Mouse (Mus musculus) kidney, postnatal 0 days (tissue): Measurements from ENCODE around the gene Wsb2. TPM values are rescaled to one million over a fixed set of nuclear protein-coding genes. Genes with fewer than 3 reads are reported as not detected.

Experiments used
- ATAC-seq: fragments of 200-750 bp; cut with Nextera tagmentation; replicated peaks from 2 replicates; pipeline ENCODE4 v1.8.0; 2017; ENCODE audit warnings: low read depth, moderate number of reproducible peaks, moderate TSS enrichment, moderate library complexity; ENCODE audit not compliant: low FRiP score
- DNase-seq: peaks from one replicate; pipeline ENCODE4 v3.0.0-alpha.2; 2016; ENCODE audit warnings: low spot score
- H3K27ac ChIP-seq: fragments of 300-500 bp; sonication (generic); 2 replicates; pipeline ENCODE4 v1.5.1; 2014; ENCODE audit warnings: mild to moderate bottlenecking
- H3K27me3 ChIP-seq: fragments of 300-500 bp; sonication (generic); 2 replicates; pipeline ENCODE4 v1.6.1; 2014; ENCODE audit warnings: low read length, mixed read lengths; ENCODE audit not compliant: insufficient read depth
- H3K36me3 ChIP-seq: fragments of 300-500 bp; sonication (generic); 2 replicates; pipeline ENCODE4 v1.6.1; 2014; ENCODE audit warnings: low read length, mixed read lengths; ENCODE audit not compliant: insufficient read depth
- H3K4me1 ChIP-seq: fragments of 300-500 bp; sonication (generic); replicated peaks from 2 replicates; pipeline ENCODE4 v1.6.1; 2014; ENCODE audit warnings: antibody characterized with exemption, low read length, mixed read lengths; ENCODE audit not compliant: insufficient read depth
- H3K4me2 ChIP-seq: fragments of 300-500 bp; sonication (generic); 2 replicates; pipeline ENCODE4 v1.6.1; 2014; ENCODE audit warnings: mild to moderate bottlenecking, low read length, moderate library complexity, mixed read lengths
- H3K4me3 ChIP-seq: fragments of 300-500 bp; sonication (generic); replicated peaks from 2 replicates; pipeline ENCODE4 v1.5.1; 2014; ENCODE audit warnings: low read depth, low read length
- H3K9ac ChIP-seq: fragments of 300-500 bp; sonication (generic); 2 replicates; pipeline ENCODE4 v1.6.1; 2014; ENCODE audit warnings: low read depth, low read length
- H3K9me3 ChIP-seq: fragments of 300-500 bp; sonication (generic); replicated peaks from 2 replicates; pipeline ENCODE4 v1.6.1; 2016; ENCODE audit warnings: low read length, inconsistent platforms, mixed read lengths
- CTCF ChIP-seq: IDR thresholded peaks from 2 replicates; pipeline ENCODE4 v1.5.1; 2016; ENCODE audit warnings: antibody characterized with exemption, low read depth, mild to moderate bottlenecking, moderate library complexity
- WGBS: fragments of 180-500 bp; shearing (Covaris S2); extraction: QIAGEN DNeasy Blood & Tissue Kit; methylation state at CpG from one replicate; pipeline ENCODE4 v1.1.7; 2014; 5-methylcytosine and 5-hydroxymethylcytosine counted together
- polyA plus RNA-seq: library from polyadenylated mRNA; unstranded; fragments of >200 nt; fragmentation: Nextera tagmentation; extraction: Ambion mirVana; gene quantifications from 2 replicates; pipeline ENCODE4 v1.2.1, GENCODE M21; 2015

Wsb2 gene
- polyA plus RNA-seq, 1 experiment from 2014 or later: 89.3 TPM

DNA sequence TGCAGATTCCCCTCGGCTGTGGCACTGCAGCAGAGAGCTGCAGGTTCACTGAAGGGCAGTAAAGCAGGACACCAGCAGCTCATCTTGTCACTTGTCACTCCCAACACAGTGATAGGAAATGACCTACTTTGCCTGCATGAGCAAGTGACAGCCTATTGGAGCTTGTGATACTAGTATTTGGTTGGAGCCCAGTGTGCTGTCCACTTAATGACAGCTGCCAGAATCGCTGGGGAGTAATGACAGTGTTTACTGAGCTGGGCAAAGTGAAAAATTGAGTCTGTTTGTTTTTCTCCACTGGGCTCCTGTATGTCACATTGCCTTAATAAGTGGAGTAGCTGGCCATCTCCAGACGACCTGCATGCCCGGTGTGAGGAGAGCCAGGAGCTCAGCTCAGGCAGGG is 23.1 kb downstream of the Wsb2 start:
- 66% methylated on average over 4 of the region's 4 CpGs for WGBS
- Histone ChIP-seq H3K9ac (no peak overlapping the region), H3K9me3 (no peaks in the 10 kb centered on the region), H3K4me1 (no peaks in the 10 kb centered on the region), H3K27me3 (no peaks in the 10 kb centered on the region), H3K4me3 (no peak overlapping the region), H3K4me2 (no peak overlapping the region), H3K27ac (no peak overlapping the region), H3K36me3 (peaks cover 66% of the 10 kb centered on the region)
- DNase-seq: no peak
- no peak for ATAC-seq
- TF ChIP-seq CTCF: no peak

DNA sequence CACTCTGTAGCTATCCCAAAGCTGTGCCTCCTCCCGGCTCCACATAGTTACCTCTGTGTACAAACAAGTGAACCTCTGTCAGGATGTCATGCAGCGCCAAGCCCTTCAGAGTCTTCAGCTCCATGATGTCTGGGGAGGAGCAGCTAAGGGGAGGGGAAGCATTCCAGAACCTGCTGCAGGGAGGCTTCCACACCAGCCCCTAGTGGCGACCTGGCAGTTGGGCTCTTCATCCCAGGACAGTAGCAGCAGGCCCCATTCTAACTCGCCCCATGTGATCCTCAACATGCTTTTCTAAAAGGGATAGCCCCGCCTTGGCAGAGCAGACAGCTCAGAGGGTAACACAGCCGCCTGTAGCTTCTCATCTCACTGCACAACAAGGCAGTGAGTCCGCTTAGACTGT is 24.7 kb downstream of the Wsb2 start:
- no peaks in the 10 kb centered on the region for H3K9me3 ChIP-seq
- H3K27me3 ChIP-seq: no peaks in the 10 kb centered on the region
- H3K36me3 ChIP-seq: peaks cover 58% of the 10 kb centered on the region
- WGBS: 83% methylated on average over 7 of the region's 7 CpGs
- no peak overlapping the region for H3K9ac ChIP-seq
- H3K4me1 ChIP-seq: no peaks in the 10 kb centered on the region
- no peak for DNase-seq
- ATAC-seq: no peak
- H3K4me3 ChIP-seq: no peak overlapping the region
- TF ChIP-seq CTCF: no peak; the same call in 1 of the 2 replicates
- no peak overlapping the region for H3K4me2 ChIP-seq
- H3K27ac ChIP-seq: no peak overlapping the region

DNA sequence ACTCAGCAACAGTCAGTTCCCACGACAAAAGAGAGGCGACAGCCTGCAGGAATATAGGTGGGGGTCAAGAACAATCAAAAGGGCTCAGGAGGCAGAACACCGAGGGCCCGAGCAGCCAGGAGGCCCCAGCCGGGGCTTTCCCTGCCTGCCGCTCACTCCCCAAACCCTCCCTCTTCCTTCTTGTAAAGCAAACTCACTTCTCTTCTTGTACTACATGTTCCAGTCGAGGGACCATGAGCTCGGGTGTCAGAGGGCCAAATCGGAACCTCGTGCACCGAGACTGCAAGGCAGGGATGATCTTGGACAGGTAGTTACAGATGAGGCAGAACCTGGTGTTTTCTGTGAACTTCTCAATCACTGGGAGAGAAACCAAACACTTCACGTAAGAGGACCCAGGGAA is 26.1 kb downstream of the Wsb2 start:
- Histone ChIP-seq H3K4me3 (no peak overlapping the region), H3K4me1 (peaks cover 6% of the 10 kb centered on the region; the same call in 1 of the 2 replicates), H3K27ac (no peak overlapping the region), H3K4me2 (no peak overlapping the region), H3K36me3 (peaks cover 54% of the 10 kb centered on the region), H3K9ac (no peak overlapping the region), H3K27me3 (no peaks in the 10 kb centered on the region), H3K9me3 (no peaks in the 10 kb centered on the region)
- no peak for TF ChIP-seq CTCF
- 57% methylated on average over 12 of the region's 12 CpGs for WGBS
- no peak for ATAC-seq
- no peak for DNase-seq

DNA sequence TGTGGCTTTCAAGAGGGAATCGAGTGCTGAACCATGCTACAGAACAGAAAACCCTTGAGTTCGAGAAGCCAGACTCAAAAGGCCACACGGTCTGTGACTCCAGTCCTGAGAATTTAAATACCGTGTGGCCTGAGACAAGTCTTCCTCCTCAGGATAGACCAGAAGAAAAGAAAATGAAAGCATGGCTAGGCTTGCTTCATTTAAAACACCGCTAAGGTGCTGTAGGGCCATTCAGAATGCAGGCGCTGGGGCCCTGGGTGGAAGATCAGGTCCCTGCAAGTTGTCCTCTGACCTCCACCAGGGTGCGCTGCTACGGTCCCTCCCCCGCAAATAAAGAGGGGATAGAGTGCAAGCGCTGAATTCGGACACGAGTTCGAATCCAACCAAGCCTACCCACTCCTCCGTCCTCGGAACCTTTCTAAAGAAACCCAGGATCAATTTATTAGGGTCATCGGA is 31.2 kb downstream of the Wsb2 start:
- Histone ChIP-seq H3K4me3 (peak overlapping the region; percentile 59), H3K4me2 (peak overlapping the region; percentile 69), H3K27me3 (no peaks in the 10 kb centered on the region), H3K36me3 (peaks cover 16% of the 10 kb centered on the region; the same call in 1 of the 2 replicates), H3K27ac (peak overlapping the region; percentile 58; the same call in 1 of the 2 replicates), H3K4me1 (peaks cover 7% of the 10 kb centered on the region; the same call in 1 of the 2 replicates), H3K9me3 (0 out of 2 replicates have a peak, but pooled peaks cover 3% of the 10 kb centered on the region), H3K9ac (peak overlapping the region; percentile 84)
- DNase-seq: peak; percentile 61
- ATAC-seq: peak; percentile 37; the same call in 1 of the 2 replicates
- 8% methylated on average over 16 of the region's 16 CpGs for WGBS
- TF ChIP-seq CTCF: peak; percentile 62

DNA sequence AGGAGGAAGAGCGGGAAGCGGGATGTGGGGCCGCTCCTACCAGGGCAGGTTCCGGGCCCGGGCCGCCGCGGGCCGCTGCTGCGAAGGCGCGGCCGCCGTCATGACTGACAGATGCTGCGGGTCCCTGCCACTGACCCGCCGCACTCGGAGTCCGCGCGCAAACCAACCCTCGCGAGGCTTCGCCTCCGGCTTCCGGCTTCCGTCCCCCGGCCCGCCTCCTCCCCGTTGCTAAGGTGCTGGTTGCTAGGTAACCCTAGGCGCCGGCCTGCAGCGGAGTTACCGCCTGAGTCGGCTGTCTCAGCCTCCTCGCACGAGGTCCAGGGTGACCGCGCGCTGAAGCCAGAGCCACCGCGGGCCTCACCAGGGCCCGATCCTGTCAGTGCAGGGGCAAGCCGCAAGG is 31.8 kb downstream of the Wsb2 start, which contains the start of gene Rfc5:
Rfc5 (minus strand) TSS at position 171 of the 400 bp plus-strand sequence.
- peaks cover 7% of the 10 kb centered on the region; the same call in 1 of the 2 replicates for H3K4me1 ChIP-seq
- under 1% methylated on average over 44 of the region's 44 CpGs for WGBS

DNA sequence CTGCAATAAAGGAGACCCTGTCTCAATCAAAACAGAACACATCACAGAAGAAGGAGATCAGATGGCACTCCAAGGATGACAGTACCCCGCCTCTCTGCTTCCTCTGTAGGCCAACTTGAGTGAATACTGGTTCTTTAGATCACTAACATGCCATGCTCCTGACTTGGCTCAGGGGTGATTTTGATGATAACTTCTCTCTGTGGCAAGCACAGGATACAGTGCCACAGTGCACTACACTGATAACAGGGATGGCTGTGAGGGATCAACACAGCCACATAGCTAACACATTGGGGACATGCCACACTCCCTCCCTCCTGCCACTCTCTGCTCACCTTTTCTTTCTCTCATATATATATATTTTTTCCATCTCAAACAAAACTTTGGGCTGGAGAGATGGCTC is 33.8 kb downstream of the Wsb2 start:
- H3K4me3 ChIP-seq: no peak overlapping the region
- no peak overlapping the region for H3K4me2 ChIP-seq
- DNase-seq (no peak), ATAC-seq (no peak)
- no peak overlapping the region for H3K9ac ChIP-seq
- WGBS: 96% methylated on average over 1 of the region's 1 CpGs
- no peak for TF ChIP-seq CTCF
- H3K4me1 ChIP-seq: peaks cover 7% of the 10 kb centered on the region; the same call in 1 of the 2 replicates
- H3K27me3 ChIP-seq: no peaks in the 10 kb centered on the region
- 0 out of 2 replicates have a peak, but pooled peaks cover under 1% of the 10 kb centered on the region for H3K36me3 ChIP-seq
- H3K9me3 ChIP-seq: 0 out of 2 replicates have a peak, but pooled peaks cover 3% of the 10 kb centered on the region
- H3K27ac ChIP-seq: no peak overlapping the region

More for the DNA sequence above, 31.8 kb downstream of the Wsb2 start, which contains the start of gene Rfc5:
- Histone ChIP-seq H3K36me3 (peaks cover 16% of the 10 kb centered on the region; the same call in 1 of the 2 replicates), H3K4me2 (peak within 1 kb of the TSS; percentile 69), H3K27ac (peak within 1 kb of the TSS; percentile 58; the same call in 1 of the 2 replicates), H3K4me3 (peak within 1 kb of the TSS; percentile 59), H3K9me3 (0 out of 2 replicates have a peak, but pooled peaks cover 3% of the 10 kb centered on the region), H3K9ac (peak within 1 kb of the TSS; percentile 84), H3K27me3 (no peaks in the 10 kb centered on the region)
- ATAC-seq (peak; percentile 97), DNase-seq (peak; percentile 98)
- TF ChIP-seq CTCF: no peak

DNA sequence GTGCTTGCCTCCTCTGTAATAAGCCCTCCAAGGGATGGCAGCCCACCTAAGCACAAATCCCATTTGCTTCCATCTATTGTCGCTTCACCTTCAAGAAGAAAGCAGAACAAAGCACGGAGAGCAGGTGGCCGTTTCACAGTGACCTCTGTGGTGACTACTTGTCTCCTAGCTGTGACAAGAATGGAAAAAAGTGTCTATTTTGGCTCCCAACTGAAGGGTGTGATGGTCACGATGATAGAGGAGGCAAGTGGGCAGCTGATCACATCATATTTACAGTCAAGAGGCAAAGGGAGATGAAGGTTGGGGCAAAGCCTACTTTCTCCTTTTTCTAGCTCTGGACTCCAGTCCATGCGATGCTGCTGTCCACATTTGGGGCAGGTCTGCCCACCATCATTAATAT is 38.7 kb downstream of the Wsb2 start:
- DNase-seq (no peak), ATAC-seq (no peak)
- no peaks in the 10 kb centered on the region for H3K4me1 ChIP-seq
- no peak overlapping the region for H3K27ac ChIP-seq
- H3K9ac ChIP-seq: no peak overlapping the region
- no peaks in the 10 kb centered on the region for H3K27me3 ChIP-seq
- H3K4me3 ChIP-seq: no peak overlapping the region
- H3K4me2 ChIP-seq: no peak overlapping the region
- H3K36me3 ChIP-seq: no peaks in the 10 kb centered on the region
- WGBS: 83% methylated on average over 5 of the region's 5 CpGs
- 0 out of 2 replicates have a peak, but pooled peaks cover 3% of the 10 kb centered on the region for H3K9me3 ChIP-seq
- no peak for TF ChIP-seq CTCF
